Mouse (Mus musculus) ES-E14 (cell line): ENCODE measurements around the gene Got1. TPM values are rescaled to one million over a fixed set of nuclear protein-coding genes. Genes with fewer than 3 reads are reported as not detected.

Experiments used
- DNase-seq: peaks from one replicate; pipeline ENCODE4 v3.0.0-alpha.2; 2013; ENCODE audit warnings: low read depth, low spot score
- H3K27ac ChIP-seq: 2 replicates; pipeline ENCODE4 v1.5.1; 2012; ENCODE audit warnings: low read depth, mild to moderate bottlenecking, low read length, moderate library complexity, mixed read lengths; ENCODE audit not compliant: poor library complexity, insufficient read depth, severe bottlenecking
- H3K36me3 ChIP-seq: 2 replicates; pipeline ENCODE4 v1.6.1; 2012; ENCODE audit warnings: mild to moderate bottlenecking, low read length, moderate library complexity, mixed read lengths; ENCODE audit not compliant: control insufficient read depth, poor library complexity, insufficient read depth, severe bottlenecking
- H3K4me1 ChIP-seq, 2 experiments: fragments of 150-350 bp in 1 of 2; sonication (generic) in 1 of 2; 2 replicates each; pipeline ENCODE4 v1.6.1; 2012; ENCODE audit warnings: low read length in 2 of 2, mild to moderate bottlenecking in 1 of 2, mixed read lengths in 1 of 2; ENCODE audit not compliant: control insufficient read depth in 2 of 2, insufficient read depth in 2 of 2, poor library complexity in 1 of 2
- H3K4me3 ChIP-seq, 2 experiments: fragments of 150-350 bp in 1 of 2; sonication (generic) in 1 of 2; 2 replicates each; pipeline ENCODE4 v1.5.1; 2012; ENCODE audit warnings: low read length in 2 of 2, low read depth in 1 of 2, mild to moderate bottlenecking in 1 of 2, mixed read lengths in 1 of 2; ENCODE audit not compliant: insufficient read depth in 1 of 2, poor library complexity in 1 of 2, severe bottlenecking in 1 of 2
- H3K9ac ChIP-seq: 2 replicates; pipeline ENCODE4 v1.6.1; 2012; ENCODE audit warnings: low read depth, mild to moderate bottlenecking, low read length, mixed read lengths; ENCODE audit not compliant: poor library complexity, insufficient read depth, severe bottlenecking
- H3K9me3 ChIP-seq: fragments of 150-350 bp; sonication (generic); 2 replicates; pipeline ENCODE4 v1.6.1; 2012; ENCODE audit warnings: low read depth, mild to moderate bottlenecking, low read length; ENCODE audit not compliant: control insufficient read depth, insufficient read depth
- CHD2 ChIP-seq: IDR thresholded peaks from 2 replicates; pipeline ENCODE4 v1.6.1; 2014; ENCODE audit warnings: mild to moderate bottlenecking, low read depth, low read length, inconsistent platforms
- HCFC1 ChIP-seq: IDR thresholded peaks from 2 replicates; pipeline ENCODE4 v1.6.1; 2012; ENCODE audit warnings: low read length, inconsistent platforms, borderline replicate concordance; ENCODE audit not compliant: insufficient read depth
- MAFK ChIP-seq: IDR thresholded peaks from 2 replicates; pipeline ENCODE4 v1.6.1; 2014; ENCODE audit warnings: mild to moderate bottlenecking, low read depth, low read length, inconsistent platforms; ENCODE audit not compliant: insufficient read depth
- ZC3H11A ChIP-seq: IDR thresholded peaks from 2 replicates; pipeline ENCODE4 v1.6.1; 2012; ENCODE audit warnings: low read depth, mild to moderate bottlenecking, inconsistent platforms, low read length, borderline replicate concordance
- ZNF384 ChIP-seq: IDR thresholded peaks from 2 replicates; pipeline ENCODE4 v1.6.1; 2012; ENCODE audit warnings: low read depth, low read length, inconsistent platforms
- in situ Hi-C, 2 experiments: fragments of 600-800 bp; cut with MboI; formaldehyde crosslinking; loops; one replicate each; pipeline ENCODE4 v1.15.1; 2025; ENCODE audit warnings: low sequenced_read_pairs in 2 of 2, inconsistent platforms in 1 of 2; ENCODE audit not compliant: unreplicated experiment in 2 of 2
- total RNA-seq: library from RNA; depleted of rRNA; stranded (reverse); fragments of 300-350 nt; gene quantifications from 2 replicates; pipeline ENCODE4 v1.2.3, GENCODE M21; 2012

Gene Got1
- total RNA-seq, 1 experiment, result 81.8 TPM

- Histone ChIP-seq H3K4me3 (no peak overlapping the region), H3K27ac (no peak overlapping the region), H3K9ac (no peak overlapping the region), H3K4me1 (peaks cover 0 to 3% of the 10 kb centered on the region in 2 experiments; a peak in 2 of 4 replicates), H3K9me3 (no peaks in the 10 kb centered on the region), H3K36me3 (no peaks in the 10 kb centered on the region)
- in situ Hi-C loops, result no loop called here
- DNase-seq, result no peak
- no peak for TF ChIP-seq MAFK
- no peak for TF ChIP-seq ZNF384
- no peak for TF ChIP-seq HCFC1
- TF ChIP-seq ZC3H11A, result no peak
- TF ChIP-seq CHD2, result no peak
These were observed 23.7 kb upstream of the Got1 start for GRCm38 (mm10) chr19:43548060-43548459.

GRCm38 (mm10) chr19:43546337-43547117 is 22.1 kb upstream of the Got1 start:
- Histone ChIP-seq H3K36me3 (no peaks in the 10 kb centered on the region), H3K4me1 (peaks cover 0 to 3% of the 10 kb centered on the region in 2 experiments; a peak in 2 of 4 replicates), H3K9me3 (no peaks in the 10 kb centered on the region), H3K4me3 (no peak overlapping the region), H3K9ac (no peak overlapping the region), H3K27ac (no peak overlapping the region)
- TF ChIP-seq ZC3H11A (no peak), ZNF384 (no peak), HCFC1 (no peak), CHD2 (no peak), MAFK (no peak)
- no peak for DNase-seq
- in situ Hi-C loops, result no loop called here

DNA sequence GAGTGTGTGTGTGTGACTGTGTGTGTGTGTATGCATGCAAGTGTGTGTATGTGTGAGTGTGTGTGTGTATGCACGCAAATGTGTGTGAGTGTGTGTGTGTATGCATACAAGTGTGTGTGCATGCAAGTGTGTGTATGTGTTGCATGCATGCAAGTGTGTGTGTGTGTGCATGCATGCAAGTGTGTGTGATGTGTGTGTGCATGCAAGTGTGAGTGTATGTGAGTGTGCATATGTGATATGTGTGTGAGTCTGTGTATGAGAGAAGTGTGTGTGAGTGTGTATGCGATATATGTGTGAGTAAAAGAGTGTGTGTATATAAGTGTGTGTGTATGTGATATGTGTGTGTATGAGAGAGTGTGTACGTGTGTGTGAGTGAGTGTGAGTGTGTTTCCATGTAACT is 11.0 kb upstream of the Got1 start:
- Histone ChIP-seq H3K27ac (no peak overlapping the region), H3K4me3 (no peak overlapping the region), H3K36me3 (no peaks in the 10 kb centered on the region), H3K9me3 (no peaks in the 10 kb centered on the region), H3K4me1 (no peaks in the 10 kb centered on the region), H3K9ac (no peak overlapping the region)
- TF ChIP-seq HCFC1, result no peak
- TF ChIP-seq CHD2, result no peak
- no peak for TF ChIP-seq ZC3H11A
- no peak for TF ChIP-seq MAFK
- no peak for TF ChIP-seq ZNF384
- in situ Hi-C loops, result no loop called here
- DNase-seq, result no peak

DNA sequence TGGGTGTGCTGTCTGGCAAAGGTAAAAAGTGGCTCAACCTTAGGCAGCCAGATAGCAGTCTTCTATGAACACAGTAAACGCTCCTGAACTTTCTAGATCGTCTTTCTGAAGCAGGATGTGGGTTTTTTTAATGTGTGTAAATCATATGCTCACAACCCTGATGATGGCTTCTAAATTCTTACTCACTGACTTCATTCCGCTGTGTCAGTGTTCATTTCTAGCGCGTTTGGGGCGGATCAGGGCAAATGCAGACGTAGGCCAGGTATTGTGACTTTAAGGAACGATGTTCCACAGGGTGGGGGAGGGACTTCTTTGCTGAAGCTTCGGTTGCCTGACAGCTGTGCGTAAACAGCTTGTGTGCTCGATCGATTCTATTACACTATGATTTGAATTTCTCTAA is 6.5 kb upstream of the Got1 start:
- in situ Hi-C loops, result no loop called here
- TF ChIP-seq MAFK, result no peak
- DNase-seq, result no peak

More for the DNA sequence above, 6.5 kb upstream of the Got1 start:
- peaks cover 2 to 3% of the 10 kb centered on the region in 2 experiments; a peak in 1 of 4 replicates for H3K4me1 ChIP-seq
- H3K9me3 ChIP-seq, result no peaks in the 10 kb centered on the region
- H3K36me3 ChIP-seq, result no peaks in the 10 kb centered on the region
- no peak overlapping the region for H3K9ac ChIP-seq
- H3K4me3 ChIP-seq, result no peak overlapping the region
- H3K27ac ChIP-seq, result no peak overlapping the region
